Mouse (Mus musculus) hindbrain, embryonic 11.5 days (tissue): ENCODE measurements around the gene Trpc3. TPM values are rescaled to one million over a fixed set of nuclear protein-coding genes. Genes with fewer than 3 reads are reported as not detected.
"Not testable (repeated sequence)": the region's sequence is repeated elsewhere in the genome, so short reads cannot be mapped to it uniquely, and the experiment has no call there.

Source experiments
- ATAC-seq: fragments of 200-750 bp; cut with Nextera tagmentation; 2 replicates; pipeline ENCODE4 v1.8.0; 2017; ENCODE audit warnings: mild to moderate bottlenecking, moderate TSS enrichment, moderate library complexity; ENCODE audit not compliant: low FRiP score
- DNase-seq: peaks from one replicate; pipeline ENCODE4 v3.0.0-alpha.2; 2015; ENCODE audit warnings: low spot score
- H3K27ac ChIP-seq: fragments of 300-500 bp; sonication (generic); 2 replicates; pipeline ENCODE4 v1.5.1; 2014; ENCODE audit warnings: mild to moderate bottlenecking, low read depth, low read length
- H3K27me3 ChIP-seq: fragments of 300-500 bp; sonication (generic); 2 replicates; pipeline ENCODE4 v1.6.1; 2014; ENCODE audit warnings: mild to moderate bottlenecking, low read length, moderate library complexity, mixed read lengths; ENCODE audit not compliant: control insufficient read depth, insufficient read depth
- H3K36me3 ChIP-seq: fragments of 300-500 bp; sonication (generic); 2 replicates; pipeline ENCODE4 v1.6.1; 2014; ENCODE audit warnings: mild to moderate bottlenecking, low read length, moderate library complexity, mixed read lengths; ENCODE audit not compliant: control insufficient read depth, insufficient read depth
- H3K4me1 ChIP-seq: fragments of 300-500 bp; sonication (generic); replicated peaks from 2 replicates; pipeline ENCODE4 v1.6.1; 2014; ENCODE audit warnings: low read length, mixed read lengths; ENCODE audit not compliant: control insufficient read depth, insufficient read depth
- H3K4me2 ChIP-seq: fragments of 300-500 bp; sonication (generic); replicated peaks from 2 replicates; pipeline ENCODE4 v1.6.1; 2014; ENCODE audit warnings: mild to moderate bottlenecking, low read depth, low read length
- H3K4me3 ChIP-seq: fragments of 300-500 bp; sonication (generic); 2 replicates; pipeline ENCODE4 v1.5.1; 2014; ENCODE audit warnings: low read depth, low read length
- H3K9ac ChIP-seq: fragments of 300-500 bp; sonication (generic); 2 replicates; pipeline ENCODE4 v1.6.1; 2014; ENCODE audit warnings: low read depth, low read length
- H3K9me3 ChIP-seq: fragments of 300-500 bp; sonication (generic); 2 replicates; pipeline ENCODE4 v1.6.1; 2016; ENCODE audit warnings: low read length; ENCODE audit not compliant: control insufficient read depth
- WGBS: fragments of 180-500 bp; shearing (Covaris S2); extraction: QIAGEN DNeasy Blood & Tissue Kit; methylation state at CpG from one replicate; pipeline ENCODE4 v1.1.7; 2014; 5-methylcytosine and 5-hydroxymethylcytosine counted together
- polyA plus RNA-seq: library from polyadenylated mRNA; unstranded; fragments of >200 nt; fragmentation: Nextera tagmentation; extraction: Ambion mirVana; gene quantifications from 2 replicates; pipeline ENCODE4 v1.2.1, GENCODE M21; 2014

The Trpc3 gene
- polyA plus RNA-seq, 1 experiment from 2014 or later, result 5.2 TPM

GRCm38 (mm10) chr3:36667814-36668213 lies 22.2 kb downstream of the Trpc3 start:
- WGBS, result 66% methylated on average over 6 of the region's 6 CpGs
- Histone ChIP-seq H3K4me2 (no peak overlapping the region), H3K9ac (no peak overlapping the region), H3K27ac (no peak overlapping the region), H3K27me3 (no peaks in the 10 kb centered on the region), H3K4me1 (no peaks in the 10 kb centered on the region), H3K36me3 (no peaks in the 10 kb centered on the region), H3K4me3 (no peak overlapping the region), H3K9me3 (no peaks in the 10 kb centered on the region)
- ATAC-seq (peak; percentile 53; the same call in 1 of the 2 replicates), DNase-seq (no peak)

- not testable (repeated sequence) for H3K27me3 ChIP-seq, H3K27ac ChIP-seq, H3K4me2 ChIP-seq, ATAC-seq, H3K4me3 ChIP-seq, H3K9ac ChIP-seq, H3K36me3 ChIP-seq, H3K9me3 ChIP-seq, DNase-seq, H3K4me1 ChIP-seq
Observed at GRCm38 (mm10) chr3:36645245-36645559, 44.8 kb downstream of the Trpc3 start.

GRCm38 (mm10) chr3:36644554-36645244 lies 45.3 kb downstream of the Trpc3 start:
- no peaks in the 10 kb centered on the region for H3K36me3 ChIP-seq
- H3K27me3 ChIP-seq, result no peaks in the 10 kb centered on the region
- H3K9ac ChIP-seq, result no peak overlapping the region
- ATAC-seq (no peak), DNase-seq (no peak)
- no peaks in the 10 kb centered on the region for H3K4me1 ChIP-seq
- no peak overlapping the region for H3K4me3 ChIP-seq
- H3K9me3 ChIP-seq, result no peaks in the 10 kb centered on the region
- WGBS, result 80% methylated on average over 3 of the region's 3 CpGs
- no peak overlapping the region for H3K4me2 ChIP-seq
- H3K27ac ChIP-seq, result no peak overlapping the region

GRCm38 (mm10) chr3:36643354-36643753 lies 46.6 kb downstream of the Trpc3 start:
- Histone ChIP-seq H3K4me3 (no peak overlapping the region), H3K27ac (no peak overlapping the region), H3K9me3 (no peaks in the 10 kb centered on the region), H3K9ac (no peak overlapping the region), H3K4me1 (no peaks in the 10 kb centered on the region), H3K4me2 (no peak overlapping the region), H3K36me3 (no peaks in the 10 kb centered on the region), H3K27me3 (no peaks in the 10 kb centered on the region)
- WGBS, result 81% methylated on average over 3 of the region's 3 CpGs
- ATAC-seq, result no peak
- DNase-seq, result no peak

GRCm38 (mm10) chr3:36642736-36643135 lies 47.2 kb downstream of the Trpc3 start:
- Histone ChIP-seq H3K4me3 (no peak overlapping the region), H3K4me2 (no peak overlapping the region), H3K4me1 (no peaks in the 10 kb centered on the region), H3K9ac (no peak overlapping the region), H3K36me3 (no peaks in the 10 kb centered on the region), H3K27ac (no peak overlapping the region), H3K9me3 (no peaks in the 10 kb centered on the region), H3K27me3 (no peaks in the 10 kb centered on the region)
- ATAC-seq (no peak), DNase-seq (no peak)
- WGBS, result 77% methylated on average over 13 of the region's 13 CpGs

- Histone ChIP-seq H3K9me3 (no peaks in the 10 kb centered on the region), H3K4me3 (no peak overlapping the region), H3K27me3 (no peaks in the 10 kb centered on the region), H3K4me2 (no peak overlapping the region), H3K27ac (no peak overlapping the region), H3K4me1 (no peaks in the 10 kb centered on the region), H3K36me3 (no peaks in the 10 kb centered on the region), H3K9ac (no peak overlapping the region)
- no peak for ATAC-seq
- DNase-seq, result peak; percentile 21
- WGBS, result 63% methylated on average over 2 of the region's 2 CpGs
Observed at GRCm38 (mm10) chr3:36640787-36641186, 49.2 kb downstream of the Trpc3 start.

- H3K9ac ChIP-seq, result no peak overlapping the region
- no peaks in the 10 kb centered on the region for H3K4me1 ChIP-seq
- ATAC-seq (no peak), DNase-seq (peak; percentile 46)
- H3K27ac ChIP-seq, result no peak overlapping the region
- H3K9me3 ChIP-seq, result no peaks in the 10 kb centered on the region
- H3K4me2 ChIP-seq, result no peak overlapping the region
- no peak overlapping the region for H3K4me3 ChIP-seq
- H3K36me3 ChIP-seq, result no peaks in the 10 kb centered on the region
- H3K27me3 ChIP-seq, result no peaks in the 10 kb centered on the region
- 22% methylated on average over 4 of the region's 4 CpGs for WGBS
Observed at GRCm38 (mm10) chr3:36635449-36635848, 54.5 kb downstream of the Trpc3 start.

- Histone ChIP-seq H3K36me3 (no peaks in the 10 kb centered on the region), H3K27me3 (no peaks in the 10 kb centered on the region), H3K4me3 (no peak overlapping the region), H3K27ac (no peak overlapping the region), H3K4me1 (no peaks in the 10 kb centered on the region), H3K9me3 (no peaks in the 10 kb centered on the region), H3K4me2 (no peak overlapping the region), H3K9ac (no peak overlapping the region)
- no peak for ATAC-seq
- 93% methylated on average over 2 of the region's 2 CpGs for WGBS
- no peak for DNase-seq
Observed at GRCm38 (mm10) chr3:36626803-36627202, 63.2 kb downstream of the Trpc3 start.

- WGBS, result 82% methylated on average over 7 of the region's 7 CpGs
- Histone ChIP-seq H3K27me3 (no peaks in the 10 kb centered on the region), H3K4me2 (no peak overlapping the region), H3K9me3 (no peaks in the 10 kb centered on the region), H3K27ac (no peak overlapping the region), H3K4me3 (no peak overlapping the region), H3K36me3 (no peaks in the 10 kb centered on the region), H3K4me1 (no peaks in the 10 kb centered on the region), H3K9ac (no peak overlapping the region)
- ATAC-seq, result no peak
- DNase-seq, result no peak
Observed at GRCm38 (mm10) chr3:36618181-36618580, 71.8 kb downstream of the Trpc3 start.
